Mouse (Mus musculus): ENCODE measurements around the gene Anapc15-ps. TPM values are rescaled to one million over a fixed set of nuclear protein-coding genes. Genes with fewer than 3 reads are reported as not detected.
"Not testable (repeated sequence)": the region's sequence is repeated elsewhere in the genome, so short reads cannot be mapped to it uniquely, and the experiment has no call there.

Anapc15-ps gene
- polyA plus RNA-seq, 1 experiment from 2014 or later, result not detected

DNA sequence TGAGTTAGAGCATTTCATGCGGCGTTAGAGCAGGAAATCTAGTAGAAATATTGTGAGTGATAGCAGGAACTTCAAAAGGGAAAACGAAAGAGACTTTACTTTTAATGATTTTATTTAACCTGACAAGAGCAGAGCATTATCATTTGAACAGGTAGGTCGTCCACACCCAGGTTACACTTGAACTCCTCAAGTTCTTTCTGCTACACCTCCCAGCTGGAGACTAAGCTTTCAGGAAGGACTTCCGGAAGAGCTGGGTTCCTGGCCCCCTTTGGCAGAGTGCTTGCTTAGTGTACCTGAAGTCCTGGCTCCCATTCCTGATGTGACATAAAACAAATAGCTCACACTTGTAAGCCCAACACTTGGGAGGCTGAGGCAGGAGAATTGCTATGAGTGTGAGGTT lies 30.2 kb downstream of the Anapc15-ps start:
- Histone ChIP-seq H3K4me2 (no peak overlapping the region), H3K4me1 (peaks cover 6% of the 10 kb centered on the region; the same call in 1 of the 2 replicates), H3K4me3 (no peak overlapping the region), H3K9ac (no peak overlapping the region), H3K9me3 (no peaks in the 10 kb centered on the region), H3K27ac (no peak overlapping the region), H3K36me3 (no peaks in the 10 kb centered on the region), H3K27me3 (no peaks in the 10 kb centered on the region)
- 74% methylated on average over 5 of the region's 5 CpGs for WGBS
- no peak for ATAC-seq (ENCODE audit: insufficient number of reproducible peaks, insufficient read depth, low FRiP score, low TSS enrichment, low read depth)

DNA sequence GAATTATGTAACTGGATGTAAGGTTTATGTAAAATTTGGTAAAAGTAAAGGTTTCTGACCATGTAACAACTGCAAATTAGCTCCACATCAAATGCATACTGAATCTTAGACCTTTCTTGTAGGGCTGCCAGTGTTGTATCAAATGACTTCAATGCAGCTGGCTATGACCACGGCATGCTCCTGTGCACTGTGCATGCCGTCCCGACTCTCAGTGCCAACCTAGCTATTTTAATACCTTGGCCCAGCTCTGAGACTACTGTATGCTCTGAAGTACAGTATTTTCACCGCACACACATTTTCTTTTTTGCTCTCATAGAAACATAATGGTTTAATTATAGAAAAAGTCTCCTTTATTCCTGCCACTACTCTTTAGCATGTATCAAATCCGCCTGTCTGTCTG lies 31.9 kb downstream of the Anapc15-ps start:
- H3K9ac ChIP-seq, result no peak overlapping the region
- 47% methylated on average over 5 of the region's 5 CpGs for WGBS
- ATAC-seq (ENCODE audit: insufficient number of reproducible peaks, insufficient read depth, low FRiP score, low TSS enrichment, low read depth), result no peak
- no peaks in the 10 kb centered on the region for H3K27me3 ChIP-seq
- H3K27ac ChIP-seq, result no peak overlapping the region
- no peaks in the 10 kb centered on the region for H3K9me3 ChIP-seq
- H3K36me3 ChIP-seq, result no peaks in the 10 kb centered on the region
- H3K4me2 ChIP-seq, result no peak overlapping the region
- peaks cover 6% of the 10 kb centered on the region; the same call in 1 of the 2 replicates for H3K4me1 ChIP-seq
- no peak overlapping the region for H3K4me3 ChIP-seq

DNA sequence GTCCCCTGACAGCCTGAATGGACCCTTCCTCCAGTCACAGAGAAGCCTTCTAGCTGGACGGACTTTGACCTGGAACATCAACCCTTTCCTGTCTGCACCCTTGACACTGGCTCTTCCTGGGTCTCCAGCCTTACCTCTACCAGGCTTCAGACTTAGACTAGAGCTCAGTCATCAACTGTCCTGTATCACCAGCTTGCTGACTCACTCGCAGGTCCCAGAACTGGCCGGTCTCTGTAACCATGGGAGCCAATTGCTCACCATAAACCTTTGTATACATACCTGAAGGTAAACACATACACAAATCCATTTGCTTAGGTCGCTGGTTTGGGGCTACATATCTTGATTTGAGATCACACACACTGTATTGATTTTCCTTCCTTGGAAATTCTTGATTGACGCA lies 33.8 kb downstream of the Anapc15-ps start:
- WGBS, result 86% methylated on average over 5 of the region's 5 CpGs
- no peak for ATAC-seq (ENCODE audit: insufficient number of reproducible peaks, insufficient read depth, low FRiP score, low TSS enrichment, low read depth)

DNA sequence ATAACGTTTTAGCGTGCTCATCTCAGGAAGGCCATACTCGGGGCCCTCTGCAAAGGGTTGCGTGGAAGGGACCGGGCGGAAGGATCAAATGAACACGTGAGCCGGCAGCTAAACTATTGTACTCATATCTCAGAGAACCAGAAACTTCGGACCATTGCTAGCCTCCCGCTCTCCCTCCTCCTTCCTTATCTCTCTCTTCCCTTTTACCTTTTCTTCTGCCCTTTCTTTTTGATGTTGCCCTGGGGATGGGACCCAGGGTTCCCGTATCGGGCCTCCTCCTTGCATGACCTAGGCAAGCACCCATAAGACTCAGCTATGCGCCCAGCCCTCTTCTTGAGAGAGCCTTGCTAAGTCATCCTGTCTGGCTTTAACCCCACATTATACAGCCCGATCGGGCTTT lies 38.5 kb downstream of the Anapc15-ps start:
- H3K4me3 ChIP-seq, result no peak overlapping the region
- H3K36me3 ChIP-seq, result no peaks in the 10 kb centered on the region
- H3K9ac ChIP-seq, result no peak overlapping the region
- H3K4me2 ChIP-seq, result no peak overlapping the region
- 89% methylated on average over 15 of the region's 15 CpGs for WGBS
- H3K27ac ChIP-seq, result no peak overlapping the region
- ATAC-seq (ENCODE audit: insufficient number of reproducible peaks, insufficient read depth, low FRiP score, low TSS enrichment, low read depth), result no peak
- H3K9me3 ChIP-seq, result no peaks in the 10 kb centered on the region
- no peaks in the 10 kb centered on the region for H3K27me3 ChIP-seq
- no peaks in the 10 kb centered on the region for H3K4me1 ChIP-seq

More for the DNA sequence above, 33.8 kb downstream of the Anapc15-ps start:
- Histone ChIP-seq H3K9me3 (no peaks in the 10 kb centered on the region), H3K27ac (no peak overlapping the region), H3K36me3 (no peaks in the 10 kb centered on the region), H3K4me1 (peaks cover 6% of the 10 kb centered on the region; the same call in 1 of the 2 replicates), H3K4me2 (no peak overlapping the region), H3K9ac (no peak overlapping the region), H3K27me3 (no peaks in the 10 kb centered on the region), H3K4me3 (no peak overlapping the region)

DNA sequence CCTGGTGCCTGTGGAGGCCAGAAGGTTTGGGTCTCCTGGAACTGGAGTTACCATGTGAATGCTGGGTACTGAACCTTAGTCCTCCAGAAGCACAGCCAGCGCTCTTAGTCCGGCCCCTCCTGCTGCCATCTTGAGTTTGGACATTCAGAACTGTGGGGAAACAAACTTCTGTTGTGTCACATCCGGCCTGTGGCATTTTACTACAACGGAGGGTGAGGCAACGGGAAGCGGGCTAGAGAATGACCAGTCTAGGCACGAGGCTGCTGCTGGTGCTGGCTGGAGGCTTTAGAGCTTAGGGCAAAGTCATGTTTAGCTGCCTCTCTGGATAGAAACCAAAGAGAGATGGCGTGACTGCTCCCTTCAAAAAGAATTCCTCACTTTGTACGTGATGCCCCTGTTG lies 39.0 kb downstream of the Anapc15-ps start:
- Histone ChIP-seq H3K4me2 (no peak overlapping the region), H3K4me1 (no peaks in the 10 kb centered on the region), H3K9me3 (no peaks in the 10 kb centered on the region), H3K36me3 (no peaks in the 10 kb centered on the region), H3K27ac (no peak overlapping the region), H3K4me3 (no peak overlapping the region), H3K9ac (no peak overlapping the region), H3K27me3 (no peaks in the 10 kb centered on the region)
- no peak for ATAC-seq (ENCODE audit: insufficient number of reproducible peaks, insufficient read depth, low FRiP score, low TSS enrichment, low read depth)
- 78% methylated on average over 9 of the region's 9 CpGs for WGBS

DNA sequence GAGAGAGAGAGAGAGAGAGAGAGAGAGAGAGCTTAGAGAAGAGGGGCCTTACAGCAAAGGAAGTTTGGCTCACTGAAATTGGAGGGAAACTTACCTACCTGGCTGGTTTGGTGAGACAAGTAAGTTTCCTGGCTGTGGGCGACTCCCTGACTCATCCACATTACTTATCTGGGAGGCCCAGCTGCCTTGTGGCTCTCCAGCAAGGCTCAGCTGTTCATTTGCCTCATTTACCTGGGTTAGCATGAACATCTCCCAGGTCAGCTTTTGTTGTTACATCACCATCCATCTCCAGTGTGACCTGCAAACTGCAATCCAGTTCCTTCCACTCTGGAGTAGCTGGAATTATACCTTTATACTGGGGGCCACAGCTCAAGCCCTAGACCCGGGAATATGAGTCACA lies 41.7 kb downstream of the Anapc15-ps start:
- no peak overlapping the region for H3K9ac ChIP-seq
- no peak overlapping the region for H3K4me3 ChIP-seq
- no peaks in the 10 kb centered on the region for H3K27me3 ChIP-seq
- H3K27ac ChIP-seq, result no peak overlapping the region
- no peaks in the 10 kb centered on the region for H3K4me1 ChIP-seq
- no peaks in the 10 kb centered on the region for H3K9me3 ChIP-seq
- ATAC-seq (ENCODE audit: insufficient number of reproducible peaks, insufficient read depth, low FRiP score, low TSS enrichment, low read depth), result no peak
- 73% methylated on average over 2 of the region's 2 CpGs for WGBS
- H3K36me3 ChIP-seq, result no peaks in the 10 kb centered on the region
- no peak overlapping the region for H3K4me2 ChIP-seq

DNA sequence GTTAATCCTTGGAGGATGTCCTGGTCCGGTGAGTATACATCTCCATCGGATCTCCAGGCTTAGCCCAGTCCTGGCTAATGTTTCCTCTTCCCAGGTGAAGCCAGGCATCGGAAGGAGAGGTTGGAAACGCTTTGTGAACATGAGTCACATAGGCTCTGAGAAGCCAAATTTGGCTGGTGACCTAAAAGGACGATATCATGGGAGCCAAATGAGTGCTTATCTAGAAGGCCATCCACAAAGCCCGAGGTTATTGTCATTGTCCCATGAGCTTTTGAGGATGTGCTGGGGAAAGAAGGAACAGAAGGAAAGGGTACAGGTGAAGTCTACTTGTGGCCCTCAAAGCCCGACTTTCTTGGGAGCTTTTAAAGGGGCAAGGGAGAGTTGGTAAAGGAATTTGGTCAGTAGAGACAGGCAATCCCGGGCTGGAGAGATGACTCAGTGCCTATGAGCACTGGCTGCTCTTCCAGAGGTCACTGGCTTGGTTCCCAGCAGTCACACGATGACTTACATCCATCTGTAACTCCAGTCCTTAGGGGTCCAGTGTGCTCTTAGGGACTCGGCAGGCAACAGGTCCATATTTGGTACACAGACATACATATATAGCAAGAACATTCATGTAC lies 42.4 kb downstream of the Anapc15-ps start:
- H3K27ac ChIP-seq, result no peak overlapping the region
- 89% methylated on average over 10 of the region's 10 CpGs for WGBS
- H3K9me3 ChIP-seq, result no peaks in the 10 kb centered on the region
- no peaks in the 10 kb centered on the region for H3K4me1 ChIP-seq
- H3K9ac ChIP-seq, result no peak overlapping the region
- H3K4me3 ChIP-seq, result no peak overlapping the region
- H3K27me3 ChIP-seq, result no peaks in the 10 kb centered on the region
- H3K36me3 ChIP-seq, result no peaks in the 10 kb centered on the region
- no peak overlapping the region for H3K4me2 ChIP-seq
- ATAC-seq (ENCODE audit: insufficient number of reproducible peaks, insufficient read depth, low FRiP score, low TSS enrichment, low read depth), result no peak

DNA sequence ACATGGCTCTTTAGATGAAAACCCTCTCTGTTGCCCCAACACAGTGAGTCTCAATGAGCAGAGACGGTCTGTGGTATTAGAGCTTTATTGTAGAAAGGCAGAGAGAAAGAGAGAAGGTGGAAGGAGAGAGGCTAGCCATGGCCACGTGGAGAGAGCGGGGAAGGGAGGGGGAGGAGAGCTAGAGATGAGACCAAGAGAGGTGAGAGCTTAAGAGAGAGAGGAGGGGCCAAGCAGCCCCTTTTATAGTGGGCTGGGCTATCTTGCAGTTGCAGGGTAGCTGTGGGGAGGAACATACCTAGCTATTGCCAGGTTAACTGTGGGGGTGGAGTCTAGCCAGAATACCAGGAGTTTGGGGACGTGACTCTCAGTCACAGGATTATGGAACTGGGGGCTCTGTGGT lies 43.1 kb downstream of the Anapc15-ps start:
- not testable (repeated sequence) for H3K4me2 ChIP-seq; H3K27me3 ChIP-seq; H3K4me3 ChIP-seq; H3K36me3 ChIP-seq; H3K9me3 ChIP-seq; ATAC-seq (ENCODE audit: insufficient number of reproducible peaks, insufficient read depth, low FRiP score, low TSS enrichment, low read depth); H3K27ac ChIP-seq; H3K9ac ChIP-seq; H3K4me1 ChIP-seq
- WGBS, result 79% methylated on average over 4 of the region's 4 CpGs

DNA sequence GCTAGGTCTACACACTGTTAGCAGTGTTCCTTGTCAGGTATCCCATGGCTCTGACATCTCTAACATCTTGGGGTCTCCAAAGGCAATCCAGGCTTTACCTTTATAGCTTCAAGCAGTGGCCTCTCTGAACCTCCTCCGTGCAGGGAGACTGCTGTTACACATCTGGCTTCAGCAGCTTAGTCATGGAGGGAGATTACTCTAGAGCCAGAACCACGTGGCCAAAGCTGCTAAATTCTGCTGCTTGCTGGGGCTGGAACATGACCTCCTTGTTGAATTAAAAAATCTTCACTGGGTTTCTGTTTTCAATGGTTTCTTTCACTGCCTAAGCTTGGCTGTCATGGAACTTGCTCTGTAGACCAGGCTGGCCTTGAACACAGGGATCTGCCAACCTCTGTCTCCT lies 44.9 kb downstream of the Anapc15-ps start:
- WGBS, result 44% methylated on average over 2 of the region's 2 CpGs
- Histone ChIP-seq H3K4me1 (no peaks in the 10 kb centered on the region), H3K4me3 (no peak overlapping the region), H3K27me3 (no peaks in the 10 kb centered on the region), H3K36me3 (no peaks in the 10 kb centered on the region), H3K9me3 (no peaks in the 10 kb centered on the region), H3K27ac (no peak overlapping the region), H3K4me2 (no peak overlapping the region), H3K9ac (no peak overlapping the region)
- no peak for ATAC-seq (ENCODE audit: insufficient number of reproducible peaks, insufficient read depth, low FRiP score, low TSS enrichment, low read depth)

DNA sequence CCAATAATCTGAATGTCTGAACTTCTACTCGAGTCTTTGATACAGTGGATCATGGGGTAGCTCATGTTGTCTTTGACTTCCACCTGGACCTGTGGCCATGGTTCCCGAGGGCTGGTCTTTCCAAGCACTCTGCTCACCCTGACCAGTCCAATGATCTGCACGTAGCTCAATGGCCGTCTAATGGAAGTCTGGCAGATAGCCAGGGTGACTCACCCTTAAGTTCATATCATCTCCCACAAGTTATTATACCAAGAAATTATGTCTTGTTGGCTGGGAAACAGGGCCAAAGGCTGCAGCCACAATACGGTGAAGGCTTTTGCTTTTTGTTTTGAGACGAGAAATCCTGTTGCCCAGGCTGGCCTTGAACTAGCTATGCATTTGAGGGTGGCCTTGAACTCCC lies 45.9 kb downstream of the Anapc15-ps start:
- Histone ChIP-seq H3K9ac (no peak overlapping the region), H3K27ac (no peak overlapping the region), H3K9me3 (no peaks in the 10 kb centered on the region), H3K4me3 (no peak overlapping the region), H3K4me1 (no peaks in the 10 kb centered on the region), H3K36me3 (no peaks in the 10 kb centered on the region), H3K27me3 (no peaks in the 10 kb centered on the region), H3K4me2 (no peak overlapping the region)
- WGBS, result 94% methylated on average over 6 of the region's 6 CpGs
- ATAC-seq (ENCODE audit: insufficient number of reproducible peaks, insufficient read depth, low FRiP score, low TSS enrichment, low read depth), result no peak

DNA sequence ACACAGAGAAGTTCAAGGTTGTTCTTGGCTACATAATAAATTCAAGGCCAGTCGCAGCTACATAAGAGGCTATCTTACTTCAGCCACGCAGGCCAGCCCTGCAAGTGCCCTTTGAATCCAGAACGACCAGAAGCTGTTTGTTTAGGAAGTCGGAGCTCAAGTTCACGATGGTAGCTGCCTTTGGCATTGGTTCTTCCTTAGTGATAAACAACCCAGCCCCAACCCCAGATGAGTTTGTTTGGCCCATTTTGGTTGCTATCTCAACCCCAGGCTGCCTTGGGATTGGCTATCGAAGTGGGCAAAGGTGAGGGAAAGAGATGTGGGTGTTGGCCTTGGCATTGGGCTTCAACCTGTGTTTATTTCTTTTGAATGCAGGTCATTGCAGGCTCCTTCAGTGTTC lies 48.0 kb downstream of the Anapc15-ps start:
- Histone ChIP-seq H3K27me3 (no peaks in the 10 kb centered on the region), H3K4me3 (no peak overlapping the region), H3K4me1 (no peaks in the 10 kb centered on the region), H3K4me2 (no peak overlapping the region), H3K9ac (no peak overlapping the region), H3K36me3 (no peaks in the 10 kb centered on the region), H3K27ac (no peak overlapping the region), H3K9me3 (no peaks in the 10 kb centered on the region)
- 84% methylated on average over 6 of the region's 6 CpGs for WGBS
- ATAC-seq (ENCODE audit: insufficient number of reproducible peaks, insufficient read depth, low FRiP score, low TSS enrichment, low read depth), result no peak

DNA sequence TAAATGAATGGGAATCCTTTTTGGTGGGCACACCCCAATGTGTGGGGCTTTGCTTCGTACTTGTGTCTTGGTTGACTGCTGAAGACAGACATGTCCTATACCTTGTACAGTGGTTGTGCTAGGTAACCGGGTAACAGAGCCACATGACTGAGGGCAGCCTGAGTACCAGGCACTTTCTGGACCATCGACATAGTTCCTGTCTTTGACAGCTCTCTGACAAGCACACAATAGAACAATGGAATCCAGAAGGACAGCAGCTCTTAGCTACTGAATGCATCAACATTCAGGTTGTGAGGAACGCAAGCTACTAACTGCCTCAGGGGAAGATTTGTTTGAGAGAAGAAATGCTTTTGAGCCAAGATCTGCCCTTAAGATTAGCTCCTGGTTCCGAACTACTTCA lies 49.2 kb downstream of the Anapc15-ps start:
- Histone ChIP-seq H3K27me3 (no peaks in the 10 kb centered on the region), H3K4me1 (no peaks in the 10 kb centered on the region), H3K4me2 (no peak overlapping the region), H3K9ac (no peak overlapping the region), H3K27ac (no peak overlapping the region), H3K9me3 (no peaks in the 10 kb centered on the region), H3K4me3 (no peak overlapping the region), H3K36me3 (no peaks in the 10 kb centered on the region)
- no peak for ATAC-seq (ENCODE audit: insufficient number of reproducible peaks, insufficient read depth, low FRiP score, low TSS enrichment, low read depth)
- 41% methylated on average over 5 of the region's 5 CpGs for WGBS

DNA sequence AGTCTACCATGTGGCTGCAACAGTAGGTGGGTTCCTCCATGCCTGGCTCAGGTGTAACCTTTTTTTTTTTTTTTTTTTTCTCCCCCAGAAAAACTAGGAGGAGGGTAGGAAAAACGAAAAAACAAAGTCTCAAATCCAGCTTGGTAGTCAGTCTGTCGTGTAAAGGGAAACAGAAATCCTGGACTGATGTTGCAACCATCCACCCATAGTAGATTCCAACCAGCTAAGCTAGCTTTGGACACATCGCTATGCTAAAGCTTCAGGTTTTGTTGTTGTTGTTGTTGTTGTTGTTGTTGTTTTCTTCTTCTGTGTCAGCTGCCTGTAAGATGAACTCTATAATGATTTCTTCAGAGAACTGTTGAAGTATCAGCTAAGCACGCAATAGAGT lies 49.7 kb downstream of the Anapc15-ps start:
- Histone ChIP-seq H3K27ac (no peak overlapping the region), H3K36me3 (no peaks in the 10 kb centered on the region), H3K9me3 (no peaks in the 10 kb centered on the region), H3K9ac (no peak overlapping the region), H3K4me1 (no peaks in the 10 kb centered on the region), H3K27me3 (no peaks in the 10 kb centered on the region), H3K4me2 (no peak overlapping the region), H3K4me3 (no peak overlapping the region)
- no peak for ATAC-seq (ENCODE audit: insufficient number of reproducible peaks, insufficient read depth, low FRiP score, low TSS enrichment, low read depth)
- WGBS, result 58% methylated on average over 4 of the region's 4 CpGs
